Mouse (Mus musculus) frontal cortex, adult 2 months (tissue): ENCODE results near the gene Gm9887. TPM values are rescaled to one million over a fixed set of nuclear protein-coding genes. Genes with fewer than 3 reads are reported as not detected.
A peak's percentile ranks its signal among the peaks of the same experiment; 100 is the strongest.

Experiments used
- DNase-seq, 2 experiments: peaks; one replicate each; pipeline ENCODE4 v3.0.0; 2022; ENCODE audit warnings: low spot score in 1 of 2; ENCODE audit errors: extremely low spot score in 1 of 2
- polyA plus RNA-seq: library from polyadenylated mRNA; depleted of rRNA; stranded (reverse); fragments of >200 nt; gene quantifications from 2 replicates; pipeline ENCODE4 v1.2.3, GENCODE M21; 2012; rRNA removed

Gm9887 gene
- polyA plus RNA-seq: 0.27 and 0.50 TPM in 2 replicates

DNA sequence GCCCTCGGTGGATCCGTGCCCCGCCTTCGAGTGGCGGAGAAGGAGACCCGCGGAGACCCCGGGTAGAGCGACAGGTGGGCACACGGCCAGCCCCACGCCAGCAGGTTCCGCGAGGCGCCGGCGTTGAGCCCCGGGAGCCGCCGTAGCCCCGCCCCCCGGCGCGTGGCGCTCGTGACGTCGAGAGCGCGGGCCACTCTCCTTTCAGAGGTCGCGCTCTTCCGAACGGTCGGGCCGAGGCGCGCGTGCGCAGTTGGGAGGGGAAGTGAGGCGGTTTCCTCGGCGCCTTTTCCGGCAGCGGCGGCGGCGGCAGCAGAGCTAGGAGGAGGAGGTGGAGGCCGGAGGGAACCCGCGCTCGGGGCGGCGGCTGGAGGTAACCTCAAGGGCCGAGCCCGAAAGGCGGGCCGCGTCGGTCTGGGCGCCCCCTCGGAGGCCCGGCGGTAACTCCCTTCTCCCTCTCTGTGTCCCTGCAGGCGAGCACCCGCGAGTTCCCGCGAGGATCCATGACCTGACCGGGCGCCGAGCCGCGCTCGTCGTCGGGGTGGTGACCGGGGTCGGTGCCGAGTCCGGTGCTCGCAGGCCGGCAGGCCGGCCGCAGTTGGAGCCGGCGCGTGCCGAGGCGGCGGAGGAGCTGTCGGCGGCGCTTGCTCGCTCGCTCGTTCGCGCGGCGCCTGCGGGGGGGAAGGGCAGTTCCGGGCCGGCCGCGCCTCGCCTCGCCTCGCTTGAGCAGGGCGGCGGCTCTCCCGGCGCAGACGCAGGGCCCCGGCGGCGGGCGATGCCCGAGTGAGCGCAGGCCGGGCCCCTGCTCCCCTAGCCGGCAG lies at the start of gene Gm9887, which contains the start of gene Arf6:
TSS of gene Gm9887 (minus strand) at position 605 of the 818 bp plus-strand sequence.
TSS of gene Arf6 (plus strand) at position 297 of the 818 bp plus-strand sequence.
- peak; percentile 92 to 98 for DNase-seq

DNA sequence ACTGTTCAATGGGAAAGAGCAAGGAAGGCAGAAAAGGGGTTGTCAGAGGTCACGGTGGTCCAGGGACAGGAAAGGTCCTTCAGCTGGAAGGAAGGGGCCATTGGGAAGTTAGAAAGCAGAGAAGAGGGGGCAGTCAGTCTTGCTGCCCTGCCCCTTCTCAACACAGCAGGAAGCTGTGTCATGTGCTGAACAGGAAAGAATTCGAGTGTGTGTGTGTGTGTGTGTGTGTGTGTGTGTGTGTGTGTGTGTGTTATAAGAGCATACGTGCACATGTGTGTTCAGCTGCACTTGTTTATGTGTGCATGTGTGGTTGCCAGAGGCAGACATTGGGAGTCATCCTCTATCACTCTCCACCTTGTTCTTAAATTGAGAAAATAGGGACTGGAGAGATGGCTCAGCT lies 48.5 kb upstream of the Gm9887 start:
- no peak for DNase-seq

DNA sequence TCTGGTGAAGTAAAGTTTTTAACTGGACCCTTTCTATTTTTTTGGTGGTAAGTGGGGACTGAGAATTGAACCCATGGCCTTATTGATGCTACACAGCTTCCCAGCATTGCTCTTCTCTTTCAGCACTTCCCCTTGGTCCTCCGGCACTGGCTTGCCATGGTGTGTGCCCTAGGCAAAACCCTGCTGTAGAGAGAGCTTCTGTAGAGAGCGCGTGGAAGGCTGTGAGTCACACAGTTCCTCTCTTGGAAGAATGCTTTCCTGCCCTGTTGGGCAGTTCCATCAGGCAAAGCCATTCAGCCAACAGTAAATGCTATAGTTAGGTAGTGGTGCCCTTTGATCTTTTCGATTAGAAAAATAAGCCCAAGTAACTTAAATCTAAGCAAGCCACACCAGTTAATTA lies 47.3 kb upstream of the Gm9887 start:
- no peak for DNase-seq

DNA sequence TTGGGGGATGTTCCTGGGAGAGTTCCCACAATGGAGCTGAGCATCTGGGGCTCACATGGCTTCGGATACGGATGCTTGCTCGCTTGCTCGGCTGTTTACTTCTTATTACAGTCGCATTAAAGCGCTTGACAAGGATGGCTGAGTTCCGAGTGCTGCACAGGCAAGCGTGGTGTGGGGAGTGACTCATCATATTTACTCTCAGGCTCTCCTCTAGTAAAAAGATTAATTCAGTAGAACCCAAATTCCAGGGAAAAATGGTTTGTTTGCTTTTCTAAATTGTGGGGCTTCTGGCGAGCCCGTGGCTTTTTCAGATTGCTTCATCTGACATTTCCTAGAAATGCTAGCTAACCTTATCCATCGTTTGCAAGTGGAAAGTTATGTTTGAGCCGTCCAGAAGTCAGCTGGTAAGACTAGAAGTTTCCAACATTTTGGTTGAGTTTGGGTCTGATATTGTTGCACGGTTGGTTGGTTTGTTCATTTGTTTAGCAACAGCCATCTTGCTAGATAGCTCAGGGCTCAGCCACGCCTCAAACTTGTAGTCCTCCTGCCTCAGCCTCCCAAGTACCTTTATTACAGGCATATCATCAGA lies 46.9 kb upstream of the Gm9887 start:
- peak in 1 of 2 experiments; percentile 38 for DNase-seq

DNA sequence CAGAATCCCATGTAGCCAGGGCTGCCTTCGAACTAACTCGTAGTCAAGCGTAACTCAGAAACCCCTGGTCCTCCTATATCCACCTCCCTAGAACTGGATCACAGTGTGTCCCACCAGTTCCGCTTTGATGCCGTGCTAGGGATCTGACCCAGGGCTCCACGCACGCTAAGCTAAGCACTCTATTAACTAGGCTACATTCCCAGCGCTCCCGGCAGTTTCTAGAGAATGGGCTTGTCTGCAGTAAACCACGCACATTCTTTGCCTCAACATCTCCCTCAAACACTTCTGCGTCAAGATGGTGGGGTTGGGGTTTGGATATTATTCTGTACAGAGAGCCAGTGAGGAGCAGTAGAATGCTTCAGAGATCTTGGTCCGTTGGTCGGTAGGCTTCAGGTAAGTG lies 46.3 kb upstream of the Gm9887 start:
- no peak for DNase-seq

DNA sequence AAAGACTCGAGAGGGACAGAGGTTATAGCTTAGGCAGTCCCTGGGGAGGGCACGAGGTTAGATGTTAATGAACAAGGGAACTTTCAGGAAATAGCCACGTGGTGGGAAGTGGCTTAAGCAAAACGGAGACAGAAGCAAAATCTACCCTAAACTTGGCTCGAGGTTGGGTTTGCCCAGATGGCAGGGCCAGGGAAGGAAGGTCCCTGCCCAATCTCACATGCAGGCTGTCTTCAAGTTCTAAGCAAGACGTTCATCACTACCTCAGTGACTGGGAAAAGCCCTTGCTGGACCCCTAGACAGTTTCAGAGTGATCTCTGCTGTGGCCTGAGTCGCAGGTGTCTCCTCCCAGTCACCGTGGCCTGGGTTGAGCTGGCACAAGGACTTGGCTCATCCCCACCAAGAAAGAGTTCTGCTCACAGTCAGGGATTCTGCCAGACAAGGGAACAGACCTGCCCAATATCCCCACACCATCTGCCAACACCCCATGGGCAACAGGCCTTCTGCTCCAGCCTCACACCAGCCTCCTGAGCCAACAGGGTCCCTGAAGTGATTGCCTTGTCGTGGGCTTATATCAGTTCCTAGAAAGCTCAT lies 45.5 kb upstream of the Gm9887 start:
- DNase-seq: no peak

DNA sequence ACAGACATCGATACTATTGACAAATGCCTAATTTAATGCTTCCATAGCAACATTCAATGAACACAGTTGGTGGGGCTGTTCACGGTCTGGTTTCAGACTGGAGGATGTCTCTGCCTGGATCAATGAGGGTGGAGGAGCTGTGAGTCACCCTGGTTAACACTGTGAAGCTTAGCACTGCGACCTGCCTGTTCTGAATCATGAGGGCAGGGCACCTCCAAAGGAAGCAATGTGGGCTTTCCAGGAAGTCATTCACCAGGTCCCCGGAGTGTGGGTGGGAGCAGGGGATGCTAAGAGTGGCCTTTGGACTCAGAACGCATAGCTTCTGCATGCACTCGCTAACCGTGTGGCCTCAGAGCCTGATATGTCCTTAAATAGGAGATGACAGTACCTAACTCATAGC lies 44.5 kb upstream of the Gm9887 start:
- no peak for DNase-seq

DNA sequence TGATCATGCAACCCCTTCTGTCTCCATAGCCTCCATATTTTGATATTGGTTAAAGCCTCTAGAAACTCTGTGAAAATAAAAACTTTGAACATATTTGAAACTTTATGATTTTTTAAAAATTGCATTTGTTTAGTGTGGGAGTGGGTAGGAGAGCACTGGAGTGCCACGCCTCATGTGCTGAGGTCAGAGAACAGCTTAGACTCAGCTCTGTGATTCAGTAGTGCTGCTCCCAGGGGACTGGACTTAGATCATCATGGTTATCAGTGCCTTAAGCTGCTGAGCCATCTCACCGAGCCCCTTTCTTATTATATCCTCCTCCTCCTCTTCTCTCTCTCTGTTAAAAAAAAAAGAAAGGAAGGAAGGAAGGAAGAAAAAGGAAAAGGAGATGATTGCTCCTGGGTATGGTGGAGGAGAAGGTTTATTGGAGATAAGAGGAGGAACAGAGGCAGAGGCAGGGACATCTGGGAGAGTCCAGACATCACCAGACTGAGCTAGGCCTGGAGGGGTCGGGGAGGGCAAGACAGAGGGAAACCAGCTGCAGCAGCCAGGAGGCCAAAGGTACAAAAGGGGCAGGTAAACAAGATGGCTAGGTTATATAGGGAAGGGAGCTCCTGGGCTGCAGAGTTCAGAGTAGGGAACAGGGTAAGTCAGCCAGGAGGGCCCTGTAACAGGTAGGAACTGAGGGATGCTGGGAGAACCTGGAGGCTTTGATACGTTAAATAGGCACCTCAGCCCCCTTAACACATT lies 42.7 kb upstream of the Gm9887 start:
- DNase-seq: no peak

DNA sequence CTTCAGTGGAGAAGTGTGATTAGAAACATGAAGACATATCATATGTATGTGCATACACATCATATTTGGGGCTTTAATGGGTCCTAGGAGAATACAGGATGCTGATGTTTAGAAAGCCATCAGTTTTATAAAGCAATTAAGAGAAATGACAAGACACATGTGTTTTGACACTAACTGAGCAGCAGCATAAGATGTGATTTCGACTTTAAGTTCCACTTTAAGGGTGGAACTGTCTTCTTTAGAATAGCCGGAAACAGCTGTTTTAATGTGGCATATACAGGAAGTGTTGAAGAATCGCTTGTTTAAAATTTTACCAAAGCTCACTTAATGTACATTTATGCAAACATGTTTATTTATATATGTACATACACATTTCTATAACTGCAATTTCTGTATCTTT lies 41.0 kb upstream of the Gm9887 start:
- no peak for DNase-seq

DNA sequence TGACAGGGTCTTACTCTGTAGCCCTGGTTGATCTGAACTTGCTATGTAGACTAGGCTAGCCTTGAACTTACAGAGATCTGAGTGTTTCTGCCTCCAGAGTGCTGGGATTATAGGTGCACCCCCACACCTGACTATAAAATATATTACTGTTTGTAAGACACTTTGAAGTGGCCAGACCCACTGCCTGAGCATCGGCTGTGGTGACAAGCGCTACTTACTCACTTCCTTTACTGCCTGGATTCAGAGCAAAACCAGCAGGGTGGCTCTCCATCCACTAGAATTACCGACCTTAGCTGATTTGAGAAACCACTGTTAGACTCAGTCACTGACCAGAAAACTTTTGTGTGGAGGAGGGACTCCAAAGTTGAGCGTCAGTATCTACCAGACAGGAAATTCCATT lies 39.7 kb upstream of the Gm9887 start:
- no peak for DNase-seq

DNA sequence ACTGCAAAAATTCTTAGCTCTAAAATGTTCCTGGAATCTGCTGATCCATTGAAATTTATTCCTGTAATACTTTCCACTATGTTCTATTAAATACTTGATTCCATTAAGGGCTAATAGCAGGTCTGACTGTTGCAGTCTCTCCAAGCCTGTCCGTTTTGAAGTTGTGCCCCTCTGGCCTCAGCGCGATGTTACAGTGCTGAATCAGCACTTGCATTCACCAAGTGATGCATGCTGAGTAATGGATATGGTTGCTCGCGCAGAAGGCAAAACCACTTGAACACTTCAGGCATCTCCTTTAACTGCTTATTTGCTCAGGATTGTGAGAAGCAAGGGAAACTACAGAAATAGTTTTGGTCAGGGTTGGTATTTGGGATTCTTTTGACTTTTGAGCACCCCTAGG lies 38.5 kb upstream of the Gm9887 start:
- no peak for DNase-seq

DNA sequence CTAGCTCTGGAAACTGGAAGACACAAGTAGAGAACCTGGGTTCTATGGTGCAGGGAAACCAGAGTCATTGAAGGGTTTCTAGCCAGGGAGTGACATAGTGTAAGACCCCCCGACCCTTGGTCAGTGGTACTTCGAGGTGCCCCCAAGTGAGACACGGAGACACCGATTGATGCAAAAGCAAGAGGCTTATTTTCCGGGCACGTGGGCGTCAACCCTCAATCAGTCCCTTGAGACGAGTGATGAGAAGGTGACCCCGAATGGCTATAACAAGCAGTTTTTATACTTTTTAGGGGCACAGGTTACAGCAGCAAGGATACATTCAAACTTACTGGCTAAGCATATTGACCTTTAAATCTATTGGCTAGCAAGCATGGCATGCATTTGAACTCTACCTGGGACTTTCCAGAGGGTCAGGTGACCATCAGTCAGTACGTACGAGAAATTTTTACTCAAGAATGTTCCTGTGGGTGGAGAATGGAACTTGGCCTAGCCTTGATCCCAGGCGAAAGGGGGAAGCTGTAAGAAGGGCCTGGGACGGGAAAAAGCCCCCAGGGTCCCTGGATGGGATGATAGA lies 30.4 kb upstream of the Gm9887 start:
- DNase-seq: no peak

DNA sequence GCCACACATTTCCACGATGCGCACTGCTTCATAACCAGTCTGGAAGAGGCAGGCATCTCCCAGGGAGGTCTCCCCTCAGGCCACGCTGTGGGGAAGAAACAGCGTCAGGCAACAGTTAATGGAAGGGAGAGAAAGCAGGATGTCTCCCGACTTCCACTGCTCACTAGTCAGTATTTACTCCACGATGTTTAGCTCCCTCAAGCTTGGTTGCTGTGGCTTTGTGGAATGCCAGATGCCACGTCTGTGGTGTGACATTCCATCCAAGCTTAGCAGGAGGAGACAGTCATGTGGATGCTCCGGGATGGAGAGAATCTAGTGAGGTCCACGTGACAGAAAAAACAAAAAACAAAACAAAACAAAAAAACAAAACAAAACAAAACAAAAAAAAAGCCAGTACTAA lies 29.8 kb upstream of the Gm9887 start:
- DNase-seq: no peak

DNA sequence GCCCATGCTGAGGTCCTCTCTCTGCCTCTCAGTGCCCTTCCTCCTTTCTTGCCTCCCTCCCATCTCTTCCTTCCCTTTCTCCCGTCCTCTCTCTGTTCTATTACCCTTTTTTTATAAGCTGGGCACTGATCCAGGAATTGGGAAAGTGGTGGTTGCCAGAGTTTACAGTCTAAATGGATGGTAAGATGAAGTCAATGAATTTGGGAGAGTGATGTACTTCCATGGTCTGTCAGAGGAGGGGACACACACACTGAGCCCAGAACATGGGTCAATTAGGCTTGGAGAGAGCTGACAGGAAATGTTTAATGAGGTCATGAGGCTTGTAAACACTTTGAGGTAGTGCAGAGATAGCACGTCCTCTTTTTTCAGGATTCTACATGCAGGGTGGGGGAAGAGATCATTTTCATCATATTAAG lies 28.6 kb upstream of the Gm9887 start:
- no peak for DNase-seq

DNA sequence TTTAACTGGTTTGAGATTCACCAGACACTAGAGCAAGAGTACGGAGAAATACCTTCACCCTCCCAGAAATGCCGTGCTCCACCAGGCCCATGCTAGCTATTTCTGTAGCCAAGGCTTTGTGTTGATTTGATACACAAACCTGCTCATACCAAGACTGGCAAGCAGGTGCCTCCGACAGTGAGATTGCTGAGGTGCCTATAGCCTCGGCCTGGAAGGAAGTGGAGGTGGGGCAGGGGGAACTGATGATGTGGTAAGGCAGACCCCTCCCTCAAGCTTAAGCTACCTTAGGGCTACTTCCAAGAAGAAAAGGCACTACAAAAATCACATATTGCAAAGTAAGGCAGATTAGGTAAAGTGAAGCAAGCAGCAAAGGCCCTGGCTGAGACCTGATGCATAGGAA lies 28.1 kb upstream of the Gm9887 start:
- DNase-seq: no peak

DNA sequence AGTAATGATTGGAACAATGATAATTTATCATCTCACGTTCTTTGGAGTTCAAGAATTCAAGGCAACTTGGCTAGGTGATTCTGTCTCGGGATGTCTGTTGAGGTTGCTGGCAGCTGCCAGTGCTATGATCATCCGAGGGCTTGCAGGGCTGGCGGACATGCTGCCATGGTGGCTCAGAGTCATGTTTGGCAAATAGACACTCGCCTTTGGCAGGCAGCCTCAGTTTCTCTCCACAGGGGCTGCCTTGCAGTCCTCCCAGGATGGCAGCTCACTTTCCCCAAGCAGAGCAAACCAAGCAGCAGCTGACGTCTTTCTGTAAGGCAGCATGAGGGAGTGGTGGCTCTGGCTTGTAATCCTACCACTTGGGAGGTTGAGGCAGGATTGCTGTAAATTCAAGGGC lies 22.2 kb upstream of the Gm9887 start:
- DNase-seq: no peak

DNA sequence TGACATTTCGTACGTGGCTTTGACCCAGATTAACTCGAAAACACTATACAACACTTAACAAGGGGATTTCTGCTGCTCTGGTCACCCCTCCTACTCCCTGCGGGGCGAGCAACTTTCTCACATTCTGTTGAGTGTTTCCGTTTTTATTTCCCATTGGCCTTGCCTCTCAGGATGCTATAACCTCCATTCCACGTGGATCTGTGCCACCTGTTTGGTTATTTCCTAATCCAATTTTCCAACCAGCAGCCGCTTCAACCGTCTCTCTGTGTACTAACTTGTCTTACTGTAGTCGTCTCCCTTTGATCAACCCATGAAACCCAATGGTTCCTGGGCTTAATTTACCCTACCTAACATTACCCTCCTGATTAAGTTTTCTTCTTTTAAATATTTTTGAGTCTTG lies 20.8 kb upstream of the Gm9887 start:
- no peak for DNase-seq

DNA sequence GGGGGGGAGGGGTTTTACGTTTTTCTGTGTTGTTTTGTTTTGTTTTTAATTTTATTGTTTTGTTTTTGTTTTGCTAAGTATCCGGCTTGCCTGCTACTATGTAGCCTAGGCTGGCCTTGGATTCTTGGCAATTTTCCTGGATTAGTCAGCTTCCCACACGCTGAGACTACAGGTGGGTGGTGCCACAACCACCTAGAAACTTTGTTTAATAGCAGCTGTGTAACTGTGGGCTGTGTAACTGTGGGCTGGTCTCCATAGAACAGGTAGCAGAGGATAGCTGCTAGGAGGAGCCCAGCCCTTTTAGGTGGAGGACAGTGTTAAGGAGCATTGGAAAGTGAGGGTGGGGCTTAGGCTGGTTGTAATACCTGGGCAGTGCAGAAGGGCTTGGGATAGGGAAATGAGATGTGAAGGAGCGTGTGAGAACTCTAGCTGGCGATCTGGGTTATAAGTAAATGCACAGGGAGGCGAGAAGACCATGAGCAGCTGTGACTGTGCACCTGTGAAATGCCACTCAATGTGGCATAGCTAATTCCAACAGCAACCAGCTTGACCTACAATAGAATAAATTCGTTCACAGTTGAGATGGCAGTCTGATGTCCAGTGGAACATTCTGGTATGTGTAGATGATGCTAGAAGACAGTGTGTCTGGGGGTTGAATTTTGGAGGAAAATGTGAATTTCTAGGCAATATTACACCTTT lies 17.9 kb upstream of the Gm9887 start:
- no peak for DNase-seq

DNA sequence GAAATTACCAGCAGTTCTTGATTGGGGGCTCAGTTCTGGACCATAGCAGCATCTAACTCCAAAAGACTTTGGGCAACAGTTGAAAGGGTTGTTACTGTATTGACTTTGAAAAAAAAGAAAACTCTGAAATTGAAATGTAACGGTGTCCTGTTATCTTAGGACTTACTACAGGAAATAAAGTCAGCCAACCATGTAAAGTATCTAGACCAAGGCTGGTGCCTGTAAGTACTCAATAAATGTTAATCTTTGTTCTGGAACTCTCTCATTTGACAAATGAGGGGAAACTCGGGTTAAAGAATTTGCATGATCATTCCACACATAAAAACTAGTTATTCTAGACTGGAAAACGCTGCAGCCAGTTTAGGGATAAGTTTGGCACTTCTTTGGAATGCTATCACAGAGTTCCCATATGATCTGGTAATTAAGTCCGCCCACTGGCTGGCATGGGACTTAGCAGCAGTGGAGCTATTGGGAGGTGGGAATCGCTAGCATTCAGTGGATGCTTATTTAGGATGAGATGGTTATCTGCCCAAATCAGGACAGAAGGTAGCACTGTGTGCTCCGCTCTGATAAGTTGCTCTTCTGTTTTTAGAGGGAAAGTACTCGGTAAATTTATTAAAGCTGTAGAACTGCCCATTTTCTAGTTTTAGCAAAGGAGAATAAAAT lies 17.1 kb upstream of the Gm9887 start:
- peak in 1 of 2 experiments; percentile 45 for DNase-seq
